Mouse (Mus musculus) thymus, postnatal 10 days (tissue): ENCODE results near the gene Osbpl3.

Experiments
- DNase-seq, 2 experiments: peaks; one replicate each; pipeline ENCODE4 v3.0.0; 2021; ENCODE audit warnings: low spot score in 2 of 2

Osbpl3 gene

DNA sequence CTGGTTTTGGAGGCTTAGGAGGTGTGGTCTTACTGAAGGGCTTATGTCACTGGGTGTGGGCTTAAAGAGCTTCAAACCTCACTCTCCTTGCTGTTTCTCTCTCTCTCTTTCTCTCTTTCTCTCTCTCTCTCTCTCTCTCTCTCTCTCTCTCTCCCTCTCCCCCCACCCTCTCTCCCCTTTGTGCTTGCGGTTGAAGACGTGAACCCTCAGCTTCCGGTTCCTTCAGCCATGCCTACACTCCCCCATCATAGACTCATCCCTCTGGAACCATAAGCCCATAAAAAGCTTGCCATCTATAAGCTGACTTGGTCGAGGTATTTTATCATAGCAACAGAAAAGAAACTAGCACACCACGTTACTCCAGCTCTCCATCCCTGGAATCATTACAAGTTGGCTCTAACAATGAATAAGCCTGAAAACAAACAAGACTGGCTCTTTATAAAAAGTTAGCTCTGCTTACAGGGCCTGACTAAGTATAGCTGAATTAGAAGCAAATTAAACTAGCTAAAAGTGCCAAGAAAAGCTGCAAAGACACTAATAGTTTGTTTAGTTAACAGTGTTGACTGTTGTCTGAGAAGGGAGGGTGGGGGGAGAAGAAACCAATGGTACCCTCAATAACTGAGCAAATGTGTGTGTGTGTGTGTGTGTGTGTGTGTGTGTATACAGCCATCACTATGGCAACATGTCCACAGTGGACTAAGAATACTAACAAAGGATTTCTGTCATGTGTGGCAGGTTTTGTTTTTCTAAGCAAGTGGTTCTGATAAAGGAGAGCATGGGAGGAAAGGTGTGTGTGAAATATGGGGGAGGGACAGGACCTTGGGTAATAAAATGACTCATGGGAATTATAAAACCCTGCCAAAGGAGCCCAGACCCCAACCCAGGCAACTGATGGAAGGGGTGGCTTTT is 83.2 kb downstream of the Osbpl3 start:
- no peak for DNase-seq

DNA sequence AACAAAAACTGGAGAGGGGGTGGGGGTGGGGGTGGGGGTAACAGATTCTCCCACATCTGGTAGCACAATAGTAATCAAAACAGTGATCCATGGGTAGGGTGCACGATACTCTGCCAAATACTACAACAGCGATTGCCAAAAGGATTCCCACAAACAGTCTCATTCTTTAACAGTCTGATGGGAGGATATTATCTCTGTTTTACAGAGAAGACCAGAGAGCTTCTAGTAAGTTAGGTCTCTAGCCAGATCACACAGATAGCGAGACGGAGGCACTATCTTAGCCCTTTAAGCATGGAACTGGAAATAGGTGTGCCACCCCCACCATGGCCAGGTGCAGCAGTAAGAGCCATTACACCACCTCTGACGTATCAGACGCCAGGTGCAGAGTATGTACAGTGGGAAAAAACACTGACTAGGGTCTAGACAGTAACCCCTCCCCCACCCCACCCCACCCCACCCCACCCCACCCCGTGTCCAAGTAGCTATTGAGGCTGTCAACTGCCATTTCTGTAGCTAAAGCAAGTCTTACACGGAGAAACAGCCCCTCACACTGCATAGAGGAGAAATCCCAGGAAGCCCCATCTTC is 84.4 kb downstream of the Osbpl3 start:
- DNase-seq: no peak

- no peak for DNase-seq
Measured at GRCm38 (mm10) chr6:50368502-50369292, 87.3 kb downstream of the Osbpl3 start.

- no peak for DNase-seq
Measured at GRCm38 (mm10) chr6:50367836-50368235, 88.2 kb downstream of the Osbpl3 start.

DNA sequence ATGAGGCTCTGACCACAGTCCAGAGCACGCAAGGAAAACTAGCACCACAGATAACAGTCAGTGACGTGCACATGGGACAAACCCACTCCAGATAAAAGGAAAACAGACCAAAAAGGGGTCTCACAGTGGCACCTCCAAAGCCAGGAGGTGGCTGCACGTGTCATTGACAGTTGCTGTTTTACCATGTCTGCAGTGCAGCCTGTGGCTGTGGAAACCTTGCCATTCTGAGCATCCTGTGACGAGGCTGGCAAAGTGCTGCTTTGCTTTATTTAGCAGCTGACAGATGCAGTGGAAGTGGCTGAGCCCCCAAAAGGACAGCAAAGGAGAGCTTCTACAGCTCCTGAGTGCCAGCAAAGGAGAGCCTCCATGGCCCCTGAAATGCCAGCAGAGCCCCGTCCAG is 89.3 kb downstream of the Osbpl3 start:
- no peak for DNase-seq

DNA sequence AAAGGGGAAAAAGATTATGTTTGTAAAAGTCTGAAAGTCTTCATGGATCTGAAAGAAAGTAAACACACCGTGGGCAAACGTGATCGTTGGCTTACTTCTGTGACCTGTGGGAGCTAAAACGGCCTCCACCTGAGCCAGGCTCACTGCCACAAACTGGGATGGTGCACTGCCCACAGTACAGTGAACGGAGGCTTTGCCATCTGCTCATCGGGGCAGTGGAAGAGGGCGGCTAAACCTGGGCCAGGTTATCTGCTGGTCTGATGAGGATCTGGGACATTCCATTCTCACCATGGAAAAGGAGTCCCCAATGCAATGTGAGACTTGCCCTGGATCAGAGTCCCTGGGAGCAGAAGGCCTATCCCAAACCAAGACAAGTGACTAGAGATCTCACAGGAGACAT is 89.7 kb downstream of the Osbpl3 start:
- DNase-seq: no peak

- DNase-seq: no peak
Measured at GRCm38 (mm10) chr6:50364364-50364763, 91.6 kb downstream of the Osbpl3 start.

DNA sequence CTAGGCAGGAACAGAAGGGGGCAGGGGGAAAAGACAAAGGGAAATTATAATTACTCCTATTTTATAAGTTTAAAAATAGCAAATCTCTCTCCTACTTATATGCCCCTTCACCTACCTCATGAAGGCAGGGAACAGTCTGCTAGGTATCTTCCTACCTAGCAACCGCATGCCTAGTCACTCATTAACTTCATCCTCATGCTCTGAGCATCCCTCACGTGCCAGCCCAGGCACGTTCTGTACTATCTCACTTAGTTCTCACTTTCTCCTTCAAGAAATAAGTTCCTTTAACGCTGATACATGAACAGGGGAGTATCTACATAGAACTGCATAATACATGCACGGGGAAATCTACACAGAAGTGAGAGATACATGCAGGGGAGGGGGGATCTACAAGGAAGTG is 92.6 kb downstream of the Osbpl3 start:
- DNase-seq: no peak

DNA sequence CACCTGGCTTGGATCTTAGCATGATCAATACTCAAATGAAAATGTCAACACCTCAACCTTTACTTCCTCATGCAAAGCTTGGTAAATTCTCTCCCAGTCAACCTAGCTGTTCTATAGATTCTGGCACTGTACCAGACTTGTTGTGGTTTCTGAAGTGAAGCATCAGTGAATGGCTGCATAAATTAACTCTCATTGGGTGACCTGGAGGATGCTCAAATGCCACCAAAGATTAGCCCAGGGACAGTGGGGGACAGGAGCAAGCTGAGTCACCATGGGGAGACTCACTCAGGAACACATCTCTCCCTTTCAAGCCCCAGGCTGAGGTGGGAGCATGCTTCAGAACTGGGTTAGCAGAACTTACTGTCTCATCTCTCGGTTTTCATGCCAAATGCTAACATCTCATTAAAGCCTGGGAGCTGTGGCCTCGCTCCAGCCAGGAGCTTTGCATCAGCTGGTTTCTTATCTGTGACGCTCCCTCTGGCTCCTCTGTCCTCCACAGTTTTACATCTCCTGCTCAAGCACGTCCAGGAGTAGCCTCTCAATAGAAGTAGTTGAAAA is 93.2 kb downstream of the Osbpl3 start:
- DNase-seq: no peak

GRCm38 (mm10) chr6:50362196-50362595 is 93.8 kb downstream of the Osbpl3 start:
- no peak for DNase-seq

GRCm38 (mm10) chr6:50358104-50358679 is 97.8 kb downstream of the Osbpl3 start:
- no peak for DNase-seq

DNA sequence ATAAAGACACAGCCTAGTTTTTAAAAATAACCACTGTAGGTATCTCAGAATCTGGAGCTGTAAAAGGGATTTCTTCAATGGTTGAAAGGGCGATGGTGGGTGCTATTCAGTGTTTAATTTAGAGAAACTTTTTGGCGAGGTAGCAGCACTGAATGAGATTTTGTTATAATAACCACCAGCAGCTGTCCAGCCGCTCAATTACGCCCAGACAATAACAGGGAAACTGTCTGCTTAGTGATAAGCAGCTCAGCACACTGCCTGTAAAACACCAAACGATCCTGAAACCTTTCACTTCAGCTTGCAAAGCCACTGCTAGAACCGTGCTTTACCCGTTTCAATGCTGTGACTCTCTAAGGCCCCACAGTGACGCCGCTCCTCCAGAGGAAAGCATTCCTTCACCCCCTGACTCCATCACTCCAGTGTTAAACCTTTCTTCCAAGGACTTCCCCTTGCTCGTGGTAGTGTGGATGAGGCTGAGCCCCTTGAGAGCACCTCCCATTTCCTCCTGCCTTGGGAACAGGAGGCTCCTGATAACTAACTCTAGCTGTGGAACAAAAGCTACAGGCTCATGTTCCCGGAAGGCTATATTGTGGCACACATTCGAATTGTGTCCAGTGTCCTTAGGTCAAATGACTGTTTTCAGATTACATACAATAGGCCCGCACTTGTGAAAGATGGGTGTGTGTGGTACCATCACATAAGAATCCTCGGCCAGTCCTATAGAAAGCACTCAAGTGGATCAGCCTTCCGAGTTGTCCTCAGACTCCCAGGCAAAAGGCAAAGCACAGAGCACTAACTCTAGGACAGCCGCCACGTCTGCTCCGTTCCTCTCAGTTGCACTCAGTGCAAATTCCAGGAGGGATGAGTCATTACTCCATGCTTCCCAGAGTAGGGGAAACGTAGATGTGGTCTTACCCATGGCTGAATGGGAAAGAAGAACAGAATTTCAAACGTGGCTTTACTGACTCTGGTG is 101.0 kb downstream of the Osbpl3 start:
- DNase-seq: no peak

DNA sequence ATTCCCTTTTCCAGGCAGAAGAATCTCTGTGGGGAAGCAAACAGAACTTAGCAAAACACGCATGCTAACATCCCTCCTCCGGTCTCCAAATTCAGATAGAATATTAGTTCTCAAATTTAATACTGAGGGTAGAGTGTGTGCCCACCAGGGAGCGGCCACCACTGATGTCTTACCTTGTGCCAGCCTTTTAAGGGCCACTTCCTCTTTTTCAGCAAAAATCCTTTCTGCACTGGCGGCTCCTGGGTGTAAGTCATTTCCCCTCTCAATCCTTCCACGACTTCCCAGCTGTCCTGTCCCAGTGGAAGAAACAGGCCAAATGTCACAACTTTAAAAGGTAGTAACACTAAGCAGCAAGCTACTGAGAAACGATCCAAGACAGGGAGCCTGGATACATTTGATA is 103.2 kb downstream of the Osbpl3 start:
- DNase-seq: no peak

DNA sequence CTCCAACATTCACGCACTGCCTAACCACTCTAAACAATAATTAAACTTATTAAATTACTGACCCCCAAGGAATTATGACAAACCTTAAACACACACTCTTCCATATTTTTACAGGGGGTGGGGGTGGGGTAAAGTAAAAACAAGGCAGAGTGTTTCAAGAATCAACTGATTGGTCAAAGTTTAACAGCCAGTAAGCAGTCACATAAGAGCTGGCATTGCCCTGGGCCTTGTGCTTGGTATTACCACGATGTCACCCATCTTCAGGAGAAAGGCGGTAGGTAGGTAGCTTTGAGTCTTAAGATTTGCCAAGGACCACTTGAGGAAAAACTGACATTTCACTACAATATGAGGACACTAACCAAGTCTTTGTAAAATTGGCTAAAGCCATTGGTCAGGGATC is 105.1 kb downstream of the Osbpl3 start:
- no peak for DNase-seq

DNA sequence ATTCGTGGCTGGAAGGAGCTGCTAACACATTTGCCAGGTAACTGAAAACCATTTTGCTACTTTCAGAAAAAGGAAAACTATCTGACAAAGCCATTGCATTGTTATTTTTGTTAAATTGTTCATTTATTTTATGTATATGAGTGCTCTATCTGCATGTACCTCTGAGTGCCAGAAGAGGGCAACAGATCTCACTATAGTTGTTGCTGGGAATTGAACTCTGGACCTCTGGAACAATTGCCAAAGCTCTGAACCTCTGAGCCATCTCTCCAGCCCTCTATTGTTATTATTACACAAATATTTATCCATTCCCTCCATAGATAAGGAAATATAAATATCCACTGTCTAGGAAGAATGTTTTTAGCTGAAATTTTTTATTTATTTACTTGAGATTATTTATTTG is 107.4 kb downstream of the Osbpl3 start:
- DNase-seq: no peak

- no peak for DNase-seq
Measured at GRCm38 (mm10) chr6:50346204-50346603, 109.8 kb downstream of the Osbpl3 start.

DNA sequence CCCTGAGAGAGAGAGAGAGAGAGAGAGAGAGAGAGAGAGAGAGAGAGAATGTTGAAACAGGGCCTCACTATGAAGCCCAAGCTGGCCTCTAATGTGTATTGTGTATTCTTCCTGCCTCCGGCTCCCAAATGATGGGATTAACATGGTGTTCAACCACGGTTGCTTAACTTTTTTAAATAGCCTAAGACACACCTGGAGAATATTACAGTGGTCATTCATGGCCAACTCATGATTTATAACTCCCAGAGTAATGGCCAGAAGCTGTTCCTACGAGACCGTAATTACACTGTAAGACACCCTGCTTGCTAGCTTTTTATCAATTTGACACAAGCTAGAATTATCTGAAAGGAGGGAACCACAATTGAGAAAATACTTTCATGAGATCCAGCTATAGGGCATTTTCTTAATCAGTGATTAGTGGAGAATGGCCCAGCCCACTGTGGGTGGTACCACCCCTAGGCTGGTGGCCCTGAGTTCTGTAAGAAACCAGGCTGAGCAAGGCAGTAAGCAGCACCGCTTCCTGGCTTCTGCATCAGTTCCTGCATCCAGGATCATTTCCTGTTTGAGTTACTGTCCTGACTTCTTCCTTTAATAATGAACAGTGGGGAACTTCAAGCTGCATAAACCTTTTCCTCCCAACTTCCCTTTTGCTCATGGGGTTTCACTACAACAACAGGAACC is 115.6 kb downstream of the Osbpl3 start:
- DNase-seq: no peak

- no peak for DNase-seq
Measured at GRCm38 (mm10) chr6:50337431-50337830, 118.6 kb downstream of the Osbpl3 start.

DNA sequence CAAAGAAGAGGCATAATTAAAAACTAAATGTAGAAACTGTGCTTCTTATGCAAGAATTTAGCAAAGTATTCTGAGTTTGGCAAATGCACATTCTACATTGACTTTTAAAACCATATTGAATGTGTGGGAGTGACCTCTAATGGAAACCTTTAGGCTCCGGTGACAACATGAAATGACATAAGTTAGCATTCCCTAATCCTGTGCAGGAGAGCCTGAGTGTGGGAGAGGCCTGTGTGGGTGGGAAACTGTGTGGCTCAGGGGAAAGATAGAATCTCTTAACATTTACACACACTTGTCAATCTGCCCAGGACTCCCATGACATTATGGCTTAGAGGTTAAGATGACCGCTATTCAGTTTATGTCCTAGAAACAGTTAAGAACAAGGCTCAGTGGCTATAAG is 119.6 kb downstream of the Osbpl3 start:
- no peak for DNase-seq
